Mouse (Mus musculus): Measurements from ENCODE around the gene Suv39h2. TPM values are rescaled to one million over a fixed set of nuclear protein-coding genes. Genes with fewer than 3 reads are reported as not detected.

Gene Suv39h2
- total and polyA plus RNA-seq, 2 experiments from 2014 or later: 4.9 to 6.7 TPM

DNA sequence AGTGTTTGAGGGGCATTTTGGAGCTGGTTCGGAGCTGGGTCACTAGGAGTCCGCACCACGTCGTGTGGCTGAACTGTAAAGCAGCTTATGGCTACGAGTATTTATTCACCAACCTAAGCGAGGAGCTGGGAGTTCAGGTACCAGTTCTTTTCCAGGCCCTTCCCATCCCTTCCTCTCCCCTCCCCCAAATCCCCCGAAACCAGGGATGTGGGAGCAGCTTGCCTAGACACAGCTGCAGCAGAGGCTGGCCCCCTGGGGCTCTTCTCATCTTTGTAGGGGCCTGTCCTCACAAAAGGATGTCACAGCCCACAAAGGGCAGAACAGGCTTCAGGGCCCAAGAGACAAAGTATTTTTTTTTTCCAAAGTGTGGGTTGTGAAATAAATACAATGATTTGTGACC lies 36.9 kb downstream of the Suv39h2 start:
- no peak overlapping the region for H3K4me3 ChIP-seq (ENCODE audit: low read depth, low read length)
- H3K27me3 ChIP-seq (ENCODE audit: insufficient read depth, low read length): no peaks in the 10 kb centered on the region
- 34% methylated on average over 7 of the region's 7 CpGs for WGBS
- no peak overlapping the region for H3K9ac ChIP-seq (replicated peaks; ENCODE audit: low read length, poor library complexity, severe bottlenecking)
- H3K36me3 ChIP-seq (ENCODE audit: insufficient read depth, low read length): peaks cover 27% of the 10 kb centered on the region
- no peak for TF ChIP-seq CTCF (IDR thresholded peaks at IDR 0.05)
- no peaks in the 10 kb centered on the region for H3K4me1 ChIP-seq (ENCODE audit: insufficient read depth, low read length)
- H3K27ac ChIP-seq (ENCODE audit: low read depth, low read length): no peak overlapping the region
- no peaks in the 10 kb centered on the region for H3K9me3 ChIP-seq (ENCODE audit: low read length)
- no peak for ATAC-seq (ENCODE audit: low FRiP score)
- no peak for DNase-seq (ENCODE audit: low spot score)
- no peak overlapping the region for H3K4me2 ChIP-seq (ENCODE audit: low read depth, low read length, poor library complexity, severe bottlenecking)

DNA sequence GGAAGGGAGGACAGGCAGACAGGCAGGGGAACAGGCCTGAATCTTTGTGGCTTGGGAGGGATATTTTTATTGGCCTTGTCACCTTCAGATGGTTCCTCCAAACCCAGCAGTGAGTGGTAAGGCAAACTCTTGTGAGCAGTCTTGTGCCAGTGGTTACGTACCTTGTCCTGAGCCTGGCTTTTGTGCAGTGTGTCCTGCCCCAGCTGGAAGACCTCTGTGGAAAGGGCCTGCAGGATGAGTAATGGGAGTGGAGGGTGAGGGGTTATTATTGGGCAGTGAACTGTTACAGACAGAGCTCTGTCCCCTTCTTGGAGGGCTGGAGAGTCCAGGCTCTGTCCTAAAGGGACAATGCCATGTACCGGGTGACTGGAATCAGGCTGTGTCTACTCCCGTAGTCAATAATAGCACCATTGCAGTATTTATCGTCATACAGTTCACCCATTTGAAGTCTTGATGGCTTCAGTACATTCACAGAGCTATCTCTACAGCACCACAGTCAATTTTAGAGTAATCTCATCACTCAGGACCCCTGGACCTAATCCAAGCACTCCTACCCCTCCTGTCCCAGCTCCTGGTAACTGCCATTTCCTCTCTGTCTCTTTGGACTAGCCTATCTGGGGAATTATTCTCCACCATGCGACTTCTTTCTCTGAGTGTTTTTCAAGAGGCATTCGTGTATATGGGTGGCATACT lies 39.3 kb downstream of the Suv39h2 start:
- no peak for DNase-seq (ENCODE audit: low spot score)
- no peaks in the 10 kb centered on the region for H3K4me1 ChIP-seq (ENCODE audit: insufficient read depth, low read length)
- WGBS: 81% methylated on average over 6 of the region's 6 CpGs
- H3K27me3 ChIP-seq (ENCODE audit: insufficient read depth, low read length): no peaks in the 10 kb centered on the region
- ATAC-seq (ENCODE audit: low FRiP score): no peak
- TF ChIP-seq CTCF (IDR thresholded peaks at IDR 0.05): no peak
- no peak overlapping the region for H3K4me2 ChIP-seq (ENCODE audit: low read depth, low read length, poor library complexity, severe bottlenecking)
- H3K27ac ChIP-seq (ENCODE audit: low read depth, low read length): no peak overlapping the region
- peaks cover 21% of the 10 kb centered on the region for H3K36me3 ChIP-seq (ENCODE audit: insufficient read depth, low read length)
- no peaks in the 10 kb centered on the region for H3K9me3 ChIP-seq (ENCODE audit: low read length)
- H3K4me3 ChIP-seq (ENCODE audit: low read depth, low read length): no peak overlapping the region
- H3K9ac ChIP-seq (replicated peaks; ENCODE audit: low read length, poor library complexity, severe bottlenecking): no peak overlapping the region

DNA sequence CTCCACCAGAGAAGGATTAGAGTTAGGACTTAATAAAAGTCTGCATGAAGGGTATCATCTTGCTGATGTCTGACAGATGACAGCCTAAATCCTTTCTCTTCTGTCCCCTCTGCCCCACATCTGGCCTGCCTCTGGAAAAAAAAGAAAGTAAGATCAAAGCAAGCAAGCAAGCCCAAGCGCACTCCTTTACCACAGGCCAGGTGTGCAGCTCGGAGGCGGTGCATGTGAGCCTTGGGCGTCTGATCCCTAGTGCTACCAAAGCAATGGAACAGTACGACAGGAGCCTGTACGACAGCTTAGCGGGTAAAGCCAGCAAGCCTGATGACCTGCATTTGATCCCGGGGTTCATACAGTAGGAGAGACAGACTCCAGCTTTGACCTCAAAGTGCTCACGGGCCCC lies 43.9 kb downstream of the Suv39h2 start:
- H3K4me3 ChIP-seq (ENCODE audit: low read depth, low read length): no peak overlapping the region
- ATAC-seq (ENCODE audit: low FRiP score) (no peak), DNase-seq (ENCODE audit: low spot score) (no peak)
- no peak overlapping the region for H3K4me2 ChIP-seq (ENCODE audit: low read depth, low read length, poor library complexity, severe bottlenecking)
- 91% methylated on average over 9 of the region's 9 CpGs for WGBS
- H3K9me3 ChIP-seq (ENCODE audit: low read length): no peaks in the 10 kb centered on the region
- no peaks in the 10 kb centered on the region for H3K27me3 ChIP-seq (ENCODE audit: insufficient read depth, low read length)
- no peak for TF ChIP-seq CTCF (IDR thresholded peaks at IDR 0.05)
- H3K4me1 ChIP-seq (ENCODE audit: insufficient read depth, low read length): no peaks in the 10 kb centered on the region
- H3K27ac ChIP-seq (ENCODE audit: low read depth, low read length): no peak overlapping the region
- peaks cover 4% of the 10 kb centered on the region; the same call in 1 of the 2 replicates for H3K36me3 ChIP-seq (ENCODE audit: insufficient read depth, low read length)
- no peak overlapping the region for H3K9ac ChIP-seq (replicated peaks; ENCODE audit: low read length, poor library complexity, severe bottlenecking)

DNA sequence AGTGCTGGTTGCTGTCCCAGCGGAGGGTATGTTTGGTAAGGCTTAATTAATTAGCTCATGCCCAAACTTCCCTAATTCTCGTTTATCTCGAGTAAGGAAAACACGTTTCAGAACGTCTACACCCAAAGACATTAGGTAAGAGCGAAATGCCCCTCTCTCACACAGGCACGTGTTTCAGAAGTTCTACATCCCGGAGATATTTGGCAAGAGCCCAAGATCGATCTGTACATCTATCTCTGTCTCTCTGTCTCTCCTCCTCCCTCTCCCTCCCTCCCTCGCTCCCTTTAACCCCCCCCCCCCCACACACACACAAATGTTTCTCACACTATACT lies 50.3 kb downstream of the Suv39h2 start:
- Histone ChIP-seq H3K9ac (replicated peaks; ENCODE audit: low read length, poor library complexity, severe bottlenecking) (peak overlapping the region; percentile 64), H3K27ac (ENCODE audit: low read depth, low read length) (0 out of 2 replicates have a peak overlapping the region, but pooled peaks have one; percentile 9), H3K4me3 (ENCODE audit: low read depth, low read length) (peak overlapping the region; percentile 74), H3K27me3 (ENCODE audit: insufficient read depth, low read length) (no peaks in the 10 kb centered on the region), H3K4me2 (ENCODE audit: low read depth, low read length, poor library complexity, severe bottlenecking) (peak overlapping the region; percentile 93), H3K36me3 (ENCODE audit: insufficient read depth, low read length) (no peaks in the 10 kb centered on the region; the same call in 1 of the 2 replicates), H3K9me3 (ENCODE audit: low read length) (no peaks in the 10 kb centered on the region), H3K4me1 (ENCODE audit: insufficient read depth, low read length) (no peaks in the 10 kb centered on the region)
- TF ChIP-seq CTCF (IDR thresholded peaks at IDR 0.05): no peak
- 8% methylated on average over 9 of the region's 10 CpGs for WGBS
- DNase-seq (ENCODE audit: low spot score) (no peak), ATAC-seq (ENCODE audit: low FRiP score) (peak; percentile 1; the same call in 1 of the 2 replicates)

DNA sequence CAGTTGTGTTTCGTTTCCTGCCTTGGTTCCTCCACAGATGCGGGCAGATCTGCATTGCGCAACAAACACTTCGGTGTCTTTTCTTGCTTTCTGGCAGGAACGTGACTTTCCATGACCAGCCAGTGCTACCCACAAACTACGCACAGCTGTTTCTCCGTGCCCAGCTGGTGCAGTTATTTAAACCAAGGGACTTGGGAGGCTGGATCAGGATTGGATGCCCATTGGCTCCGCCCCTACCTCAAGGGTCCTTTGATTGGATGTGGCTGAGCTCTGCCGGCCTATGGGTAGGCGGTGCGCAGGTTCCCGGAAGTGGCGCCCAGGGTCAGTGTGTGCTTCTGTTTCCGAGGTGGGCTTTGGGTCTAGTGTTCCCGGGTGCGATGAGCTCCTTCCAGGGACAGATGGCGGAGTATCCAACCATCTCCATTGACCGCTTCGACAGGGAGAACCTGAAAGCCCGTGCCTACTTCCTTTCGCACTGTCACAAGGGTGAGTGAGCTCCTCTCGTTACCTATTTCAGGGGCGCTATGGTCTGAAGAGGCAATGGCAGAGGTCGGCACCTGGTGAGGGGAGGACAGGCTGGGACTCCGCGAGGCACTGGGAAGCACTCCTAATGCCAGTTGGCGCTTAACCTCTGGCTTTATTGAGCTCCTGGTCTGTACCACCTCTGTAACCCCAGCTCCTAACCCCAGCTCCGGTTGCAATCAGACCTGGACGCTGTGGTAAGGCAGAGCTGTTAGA lies 50.8 kb downstream of the Suv39h2 start, which contains the start of gene Dclre1c:
Dclre1c (plus strand) TSS at position 291 of the 738 bp plus-strand sequence.
- H3K4me3 ChIP-seq (ENCODE audit: low read depth, low read length): peak within 1 kb of the TSS; percentile 74
- peak within 1 kb of the TSS; percentile 9; the same call in 1 of the 2 replicates for H3K27ac ChIP-seq (ENCODE audit: low read depth, low read length)
- H3K27me3 ChIP-seq (ENCODE audit: insufficient read depth, low read length): no peaks in the 10 kb centered on the region
- H3K36me3 ChIP-seq (ENCODE audit: insufficient read depth, low read length): no peaks in the 10 kb centered on the region
- DNase-seq (ENCODE audit: low spot score) (peak; percentile 95), ATAC-seq (ENCODE audit: low FRiP score) (peak; percentile 99)
- H3K9ac ChIP-seq (replicated peaks; ENCODE audit: low read length, poor library complexity, severe bottlenecking): peak within 1 kb of the TSS; percentile 64
- H3K4me2 ChIP-seq (ENCODE audit: low read depth, low read length, poor library complexity, severe bottlenecking): peak within 1 kb of the TSS; percentile 93
- no peak; the same call in 1 of the 2 replicates for TF ChIP-seq CTCF (IDR thresholded peaks at IDR 0.05)
- no peaks in the 10 kb centered on the region for H3K9me3 ChIP-seq (ENCODE audit: low read length)
- H3K4me1 ChIP-seq (ENCODE audit: insufficient read depth, low read length): no peaks in the 10 kb centered on the region
- WGBS: 2% methylated on average over 29 of the region's 29 CpGs

DNA sequence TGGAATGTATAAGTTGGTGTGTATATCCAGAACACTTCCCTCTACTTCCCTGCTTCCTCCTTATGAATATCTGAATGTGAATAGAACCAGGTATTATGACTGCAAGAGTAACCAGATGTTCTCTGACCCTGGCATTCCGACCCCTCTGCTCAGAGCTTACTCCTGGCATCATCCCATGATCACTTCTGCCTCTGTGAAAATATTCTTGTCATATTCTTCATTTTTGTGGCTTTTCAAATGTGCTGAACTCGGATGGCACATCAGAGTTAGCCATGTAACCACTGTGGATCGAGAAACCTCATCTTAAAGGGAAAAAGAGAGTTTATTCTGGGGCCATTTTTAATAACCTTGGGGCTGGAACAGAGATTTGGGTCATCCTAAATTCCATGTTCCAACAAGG lies 52.3 kb downstream of the Suv39h2 start, which contains the start of gene Meig1:
Meig1 (minus strand) TSS at position 101 of the 400 bp plus-strand sequence.
- no peak for TF ChIP-seq CTCF (IDR thresholded peaks at IDR 0.05)
- H3K27ac ChIP-seq (ENCODE audit: low read depth, low read length): no peak within 1 kb of the TSS
- DNase-seq (ENCODE audit: low spot score): no peak
- no peaks in the 10 kb centered on the region for H3K27me3 ChIP-seq (ENCODE audit: insufficient read depth, low read length)
- H3K4me1 ChIP-seq (ENCODE audit: insufficient read depth, low read length): no peaks in the 10 kb centered on the region
- no peaks in the 10 kb centered on the region for H3K36me3 ChIP-seq (ENCODE audit: insufficient read depth, low read length)
- ATAC-seq (ENCODE audit: low FRiP score): no peak
- H3K9me3 ChIP-seq (ENCODE audit: low read length): no peaks in the 10 kb centered on the region
- 74% methylated on average over 3 of the region's 3 CpGs for WGBS
- peak within 1 kb of the TSS; percentile 93; the same call in 1 of the 2 replicates for H3K4me2 ChIP-seq (ENCODE audit: low read depth, low read length, poor library complexity, severe bottlenecking)
- no peak within 1 kb of the TSS for H3K9ac ChIP-seq (replicated peaks; ENCODE audit: low read length, poor library complexity, severe bottlenecking)
- H3K4me3 ChIP-seq (ENCODE audit: low read depth, low read length): peak within 1 kb of the TSS; percentile 74
